Mouse (Mus musculus) liver, postnatal 0 days (tissue): Measurements from ENCODE around the gene Anapc1. TPM values are rescaled to one million over a fixed set of nuclear protein-coding genes. Genes with fewer than 3 reads are reported as not detected.
A peak's percentile ranks its signal among the peaks of the same experiment; 100 is the strongest.

Source experiments
- ATAC-seq: fragments of 200-750 bp; cut with Nextera tagmentation; 2 replicates; pipeline ENCODE4 v1.8.0; 2017; ENCODE audit warnings: mild to moderate bottlenecking, moderate library complexity
- DNase-seq: peaks from one replicate; pipeline ENCODE4 v3.0.0-alpha.2; 2016
- H3K27ac ChIP-seq: fragments of 300-500 bp; sonication (generic); 2 replicates; pipeline ENCODE4 v1.5.1; 2014; ENCODE audit warnings: antibody characterized with exemption, moderate library complexity, mild to moderate bottlenecking, low read depth
- H3K27me3 ChIP-seq: fragments of 300-500 bp; sonication (generic); 2 replicates; pipeline ENCODE4 v1.6.1; 2014; ENCODE audit warnings: low read length, control low read depth, mixed read lengths; ENCODE audit not compliant: insufficient read depth
- H3K36me3 ChIP-seq: fragments of 300-500 bp; sonication (generic); replicated peaks from 2 replicates; pipeline ENCODE4 v1.6.1; 2014; ENCODE audit warnings: mild to moderate bottlenecking, control low read depth, low read length, moderate library complexity, mixed read lengths; ENCODE audit not compliant: insufficient read depth
- H3K4me1 ChIP-seq: fragments of 300-500 bp; sonication (generic); 2 replicates; pipeline ENCODE4 v1.6.1; 2014; ENCODE audit warnings: antibody characterized with exemption, mild to moderate bottlenecking, control low read depth; ENCODE audit not compliant: insufficient read depth
- H3K4me2 ChIP-seq: fragments of 300-500 bp; sonication (generic); 2 replicates; pipeline ENCODE4 v1.6.1; 2014; ENCODE audit warnings: low read depth, mild to moderate bottlenecking, low read length, moderate library complexity, mixed read lengths
- H3K4me3 ChIP-seq: fragments of 300-500 bp; sonication (generic); 2 replicates; pipeline ENCODE4 v1.5.1; 2014; ENCODE audit warnings: low read depth, low read length
- H3K9ac ChIP-seq: fragments of 300-500 bp; sonication (generic); replicated peaks from 2 replicates; pipeline ENCODE4 v1.6.1; 2014; ENCODE audit warnings: mild to moderate bottlenecking, moderate library complexity
- H3K9me3 ChIP-seq: fragments of 300-500 bp; sonication (generic); 2 replicates; pipeline ENCODE4 v1.6.1; 2016; ENCODE audit warnings: mild to moderate bottlenecking, control low read depth, low read length, mixed read lengths
- CTCF ChIP-seq: sonication (generic); IDR thresholded peaks from 2 replicates; pipeline ENCODE4 v1.5.1; 2016; ENCODE audit warnings: antibody characterized with exemption, low read depth
- EP300 ChIP-seq: IDR thresholded peaks from 2 replicates; pipeline ENCODE4 v1.6.1; 2016; ENCODE audit warnings: antibody characterized with exemption, low read depth, mild to moderate bottlenecking
- WGBS: fragments of 180-500 bp; shearing (Covaris S2); extraction: QIAGEN DNeasy Blood & Tissue Kit; methylation state at CpG from one replicate; pipeline ENCODE4 v1.1.7; 2014; ENCODE audit not compliant: insufficient replicate concordance; 5-methylcytosine and 5-hydroxymethylcytosine counted together
- polyA plus RNA-seq: library from polyadenylated mRNA; unstranded; fragments of >200 nt; fragmentation: Nextera tagmentation; extraction: Ambion mirVana; gene quantifications from 2 replicates; pipeline ENCODE4 v1.2.1, GENCODE M21; 2015

The Anapc1 gene
- polyA plus RNA-seq, 1 experiment from 2014 or later = 10.2 TPM

GRCm38 (mm10) chr2:128714724-128715241 is 27.6 kb upstream of the Anapc1 start:
- H3K4me2 ChIP-seq = peak overlapping the region; percentile 29
- no peak overlapping the region for H3K4me3 ChIP-seq

GRCm38 (mm10) chr2:128713548-128714003 is 26.4 kb upstream of the Anapc1 start:
- ATAC-seq (peak; percentile 32; the same call in 1 of the 2 replicates), DNase-seq (peak; percentile 53)
- H3K9me3 ChIP-seq = no peaks in the 10 kb centered on the region
- H3K36me3 ChIP-seq = no peaks in the 10 kb centered on the region
- peaks cover 35% of the 10 kb centered on the region for H3K4me1 ChIP-seq
- no peak overlapping the region for H3K4me3 ChIP-seq
- 63% methylated on average over 5 of the region's 5 CpGs for WGBS
- TF ChIP-seq EP300 (no peak), CTCF (no peak)
- no peak overlapping the region for H3K4me2 ChIP-seq
- H3K27me3 ChIP-seq = no peaks in the 10 kb centered on the region
- H3K27ac ChIP-seq = peak overlapping the region; percentile 75
- peak overlapping the region; percentile 21; the same call in 1 of the 2 replicates for H3K9ac ChIP-seq

More at GRCm38 (mm10) chr2:128714724-128715241, 27.6 kb upstream of the Anapc1 start:
- Histone ChIP-seq H3K27me3 (no peaks in the 10 kb centered on the region), H3K27ac (peak overlapping the region; percentile 75), H3K9ac (peak overlapping the region; percentile 7; the same call in 1 of the 2 replicates), H3K9me3 (no peaks in the 10 kb centered on the region), H3K36me3 (no peaks in the 10 kb centered on the region), H3K4me1 (peaks cover 32% of the 10 kb centered on the region)
- no peak for TF ChIP-seq EP300
- no peak for DNase-seq
- WGBS = 53% methylated on average over 7 of the region's 7 CpGs
- peak; percentile 28; the same call in 1 of the 2 replicates for ATAC-seq

GRCm38 (mm10) chr2:128712940-128713339 is 25.7 kb upstream of the Anapc1 start:
- TF ChIP-seq EP300 (no peak), CTCF (no peak)
- no peaks in the 10 kb centered on the region for H3K27me3 ChIP-seq

GRCm38 (mm10) chr2:128710609-128711008 is 23.4 kb upstream of the Anapc1 start:
- H3K36me3 ChIP-seq = no peaks in the 10 kb centered on the region
- DNase-seq = no peak
- no peaks in the 10 kb centered on the region for H3K9me3 ChIP-seq
- TF ChIP-seq EP300 (no peak), CTCF (no peak)
- ATAC-seq = peak; percentile 44; the same call in 1 of the 2 replicates
- 39% methylated on average over 6 of the region's 6 CpGs for WGBS
- peak overlapping the region; percentile 72 for H3K27ac ChIP-seq
- H3K4me3 ChIP-seq = no peak overlapping the region
- no peaks in the 10 kb centered on the region for H3K27me3 ChIP-seq
- H3K4me1 ChIP-seq = peaks cover 27% of the 10 kb centered on the region
- H3K9ac ChIP-seq = no peak overlapping the region
- H3K4me2 ChIP-seq = no peak overlapping the region

More at GRCm38 (mm10) chr2:128712940-128713339, 25.7 kb upstream of the Anapc1 start:
- WGBS = 78% methylated on average over 6 of the region's 6 CpGs
- Histone ChIP-seq H3K27ac (peak overlapping the region; percentile 75), H3K4me3 (no peak overlapping the region), H3K9me3 (no peaks in the 10 kb centered on the region), H3K4me2 (no peak overlapping the region), H3K4me1 (peaks cover 35% of the 10 kb centered on the region), H3K36me3 (no peaks in the 10 kb centered on the region), H3K9ac (no peak overlapping the region)
- DNase-seq (no peak), ATAC-seq (no peak)

- H3K4me2 ChIP-seq = no peak overlapping the region
- no peaks in the 10 kb centered on the region for H3K36me3 ChIP-seq
- no peak overlapping the region for H3K4me3 ChIP-seq
- no peaks in the 10 kb centered on the region for H3K9me3 ChIP-seq
- no peak for TF ChIP-seq EP300
- no peak for TF ChIP-seq CTCF
- peaks cover 20% of the 10 kb centered on the region for H3K4me1 ChIP-seq
- 55% methylated on average over 6 of the region's 6 CpGs for WGBS
- DNase-seq (no peak), ATAC-seq (no peak)
- no peaks in the 10 kb centered on the region for H3K27me3 ChIP-seq
- peak overlapping the region; percentile 19; the same call in 1 of the 2 replicates for H3K27ac ChIP-seq
- H3K9ac ChIP-seq = no peak overlapping the region
Observed at GRCm38 (mm10) chr2:128709264-128709663, 22.1 kb upstream of the Anapc1 start.

- Histone ChIP-seq H3K27me3 (no peaks in the 10 kb centered on the region; the same call in 1 of the 2 replicates), H3K9me3 (no peaks in the 10 kb centered on the region), H3K4me3 (no peak overlapping the region), H3K4me2 (no peak overlapping the region), H3K9ac (no peak overlapping the region), H3K36me3 (no peaks in the 10 kb centered on the region), H3K27ac (no peak overlapping the region), H3K4me1 (0 out of 2 replicates have a peak, but pooled peaks cover 5% of the 10 kb centered on the region)
- ATAC-seq (peak; percentile 27; the same call in 1 of the 2 replicates), DNase-seq (no peak)
- TF ChIP-seq CTCF = no peak
- TF ChIP-seq EP300 = 0 out of 2 replicates have a peak, but pooled peaks have one; percentile 27
- 68% methylated on average over 3 of the region's 3 CpGs for WGBS
Observed at GRCm38 (mm10) chr2:128704474-128704873, 17.3 kb upstream of the Anapc1 start.
